Mouse (Mus musculus) spleen, postnatal 36 days (tissue): ENCODE data around the gene Gm17455.

ENCODE experiments used
- DNase-seq, 2 experiments: peaks; one replicate each; pipeline ENCODE4 v3.0.0; 2022; ENCODE audit warnings: low spot score in 2 of 2, mixed read lengths in 1 of 2

The Gm17455 gene

DNA sequence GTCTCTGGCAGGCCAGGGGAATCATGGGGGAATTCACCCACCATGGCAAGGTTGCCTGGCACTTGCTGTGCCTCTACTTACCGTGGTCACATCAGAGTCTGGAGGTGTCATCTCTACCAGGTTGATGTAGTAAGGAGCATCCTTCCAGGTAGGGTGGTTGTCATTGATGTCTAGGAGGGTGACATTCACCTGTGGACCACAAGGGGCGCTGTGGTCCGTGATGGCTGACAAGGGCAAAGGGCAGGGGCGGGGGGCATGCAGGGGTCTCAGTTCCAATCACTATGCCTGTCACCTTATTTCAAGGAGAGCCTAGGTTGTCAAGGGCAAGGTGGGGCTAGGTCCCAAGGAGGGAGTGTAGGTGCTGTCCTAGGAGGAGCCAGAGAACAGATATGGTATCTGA, 20.1 kb downstream of the Gm17455 start:
- DNase-seq, result no peak

DNA sequence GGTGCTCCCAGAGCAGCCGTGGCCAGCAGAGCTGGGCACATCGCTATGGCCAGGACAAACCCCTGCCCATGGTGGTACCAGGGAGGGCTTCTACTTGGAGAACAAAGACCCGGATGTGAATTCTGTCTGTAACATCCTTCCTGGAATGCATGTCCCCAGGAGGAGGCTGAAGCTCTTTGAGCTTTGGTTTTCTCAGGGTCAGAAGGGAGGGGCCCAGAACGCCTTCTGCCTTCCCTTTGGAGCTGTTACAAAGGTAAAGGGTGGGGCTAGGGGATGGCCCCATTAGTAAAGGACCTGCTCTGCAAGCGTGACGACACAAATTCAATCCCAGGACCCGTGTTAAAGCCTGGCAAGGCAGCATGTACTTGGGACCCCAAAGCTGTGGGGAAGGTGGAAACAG, 23.2 kb downstream of the Gm17455 start:
- DNase-seq, result no peak

GRCm38 (mm10) chr10:60430001-60430400, 30.5 kb downstream of the Gm17455 start:
- DNase-seq, result no peak

- no peak for DNase-seq
Measured at GRCm38 (mm10) chr10:60430591-60430990, 31.1 kb downstream of the Gm17455 start.

GRCm38 (mm10) chr10:60432679-60433078, 33.2 kb downstream of the Gm17455 start:
- no peak for DNase-seq

DNA sequence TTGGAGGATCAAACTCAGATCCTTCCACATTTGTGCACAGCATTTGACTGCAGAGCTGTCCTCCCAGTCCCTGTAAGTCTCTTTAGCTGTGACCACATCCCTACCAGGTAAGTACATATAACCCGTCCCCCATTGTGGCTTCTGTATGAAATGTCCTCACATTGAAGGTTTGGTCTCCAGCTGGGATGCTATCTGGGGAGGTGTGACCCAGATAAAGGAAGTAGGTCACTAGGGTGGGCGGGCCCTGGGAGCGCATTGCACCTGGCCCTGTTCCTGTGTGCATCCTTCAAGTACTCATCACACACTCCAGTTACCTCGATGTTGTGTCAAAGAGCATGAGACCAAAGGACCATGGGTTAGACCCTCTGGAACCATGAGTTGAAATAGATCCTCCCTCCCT, 42.8 kb downstream of the Gm17455 start:
- DNase-seq, result no peak

DNA sequence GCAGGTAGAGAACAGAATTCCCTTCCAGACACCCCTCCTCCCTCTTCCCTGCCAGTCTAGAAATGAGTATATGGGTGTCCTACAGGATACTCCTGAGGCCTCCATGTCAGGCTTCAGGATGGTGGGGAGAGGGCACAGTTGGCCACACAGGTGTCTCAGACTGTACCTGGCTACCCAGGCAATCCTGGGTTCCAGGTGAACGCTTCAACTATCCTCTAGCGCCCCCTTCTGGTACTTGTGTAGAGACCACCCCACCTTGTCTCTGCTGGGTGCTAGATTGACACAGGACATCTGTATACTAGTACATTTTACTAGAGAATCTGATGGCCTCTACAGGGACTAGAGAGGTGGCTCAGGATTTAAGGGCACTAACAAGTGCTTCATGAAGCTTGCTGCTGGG, 43.6 kb downstream of the Gm17455 start:
- no peak for DNase-seq

GRCm38 (mm10) chr10:60445031-60445593, 45.6 kb downstream of the Gm17455 start:
- DNase-seq, result no peak

GRCm38 (mm10) chr10:60447186-60447585, 47.7 kb downstream of the Gm17455 start:
- DNase-seq, result no peak
